Comparison of ENCODE assay signal across 9 mouse cellular contexts in genomic region chr3:67954459-67955065, GRCm38 (mm10).
A peak's percentile ranks its signal among the peaks of the same experiment; 100 is the strongest.
DNase-seq lines count a peak whose midpoint lies in the region; ATAC-seq lines count a peak whose summit lies in the region.
"Had no signal": no experiment of that assay in that cellular context is flagged by ENCODE, and none has a peak within 500 bp of the region (broad histone marks: within the 10 kb centered on the region; RNA-seq: fewer than 3 reads in every experiment).

No protein-coding gene starts in this region.

- no peak for ATAC-seq in CD4-positive, CD25-positive, alpha-beta regulatory T cell, adult 4 months
- ATAC-seq in frontal cortex, adult (ENCODE audit: low TSS enrichment): peak; percentile 93
- ATAC-seq in midbrain, embryonic 11.5 days (ENCODE audit: low FRiP score): peak; percentile 78
- ATAC-seq in intestine, embryonic 16.5 days: no peak
- ATAC-seq in erythroid progenitor cell, adult 5-6 weeks (replicated peaks; ENCODE audit: low FRiP score, poor library complexity, severe bottlenecking): no peak

- no peaks in the 10 kb centered on the region for H3K9me3 ChIP-seq in midbrain, embryonic 11.5 days (ENCODE audit: control insufficient read depth, low read length)
- no peaks in the 10 kb centered on the region for H3K9me3 ChIP-seq in intestine, embryonic 16.5 days (ENCODE audit: control insufficient read depth, low read length)

- no peak overlapping the region for H3K9ac ChIP-seq in midbrain, embryonic 11.5 days (ENCODE audit: low read length)
- no peak overlapping the region for H3K9ac ChIP-seq in intestine, embryonic 16.5 days (ENCODE audit: low read depth, low read length)

- H3K4me1 ChIP-seq in midbrain, embryonic 11.5 days (ENCODE audit: control insufficient read depth, insufficient read depth, low read length): peaks cover 27% of the 10 kb centered on the region
- no peaks in the 10 kb centered on the region for H3K4me1 ChIP-seq in intestine, embryonic 16.5 days (ENCODE audit: control insufficient read depth, insufficient read depth, low read length)

- H3K4me3 ChIP-seq in midbrain, embryonic 11.5 days (ENCODE audit: low read depth, low read length): no peak overlapping the region
- H3K4me3 ChIP-seq in intestine, embryonic 16.5 days (ENCODE audit: low read length): no peak overlapping the region

- DNase-seq in CD4-positive, CD25-positive, alpha-beta regulatory T cell, adult 2 months (ENCODE audit: low read depth, low spot score): peak; percentile 11
- DNase-seq in 3T3-L1 (ENCODE audit: low read depth, low spot score): peak; percentile 58
- DNase-seq in midbrain, embryonic 11.5 days (ENCODE audit: low spot score, missing footprints): peak; percentile 93
- no peak for DNase-seq in cerebellum, adult 18-20 months
- DNase-seq: adrenal gland, postnatal 14 days had no signal

- WGBS in midbrain, embryonic 11.5 days: 34% methylated on average over 5 of the region's 5 CpGs
- 44% methylated on average over 5 of the region's 5 CpGs for WGBS in intestine, embryonic 16.5 days

- H3K27me3 ChIP-seq in midbrain, embryonic 11.5 days (ENCODE audit: control insufficient read depth, insufficient read depth, low read length): peaks cover 15% of the 10 kb centered on the region; the same call in 1 of the 2 replicates
- H3K27me3 ChIP-seq in intestine, embryonic 16.5 days (replicated peaks; ENCODE audit: control insufficient read depth, insufficient read depth, low read length): no peaks in the 10 kb centered on the region

- H3K36me3 ChIP-seq in midbrain, embryonic 11.5 days (ENCODE audit: control insufficient read depth, insufficient read depth, low read length): no peaks in the 10 kb centered on the region
- no peaks in the 10 kb centered on the region for H3K36me3 ChIP-seq in intestine, embryonic 16.5 days (ENCODE audit: control insufficient read depth, insufficient read depth, low read length)

- H3K4me2 ChIP-seq in midbrain, embryonic 11.5 days: no peak overlapping the region
- H3K4me2 ChIP-seq in intestine, embryonic 16.5 days (ENCODE audit: low read depth, low read length): no peak overlapping the region

- peak overlapping the region; percentile 8; the same call in 1 of the 2 replicates for H3K27ac ChIP-seq in midbrain, embryonic 11.5 days (ENCODE audit: low read depth, low read length)
- no peak overlapping the region for H3K27ac ChIP-seq in intestine, embryonic 16.5 days (ENCODE audit: low read length)

Comparison
In these comparisons a context has a peak if more than half of its experiments do, and no peak if none do; other contexts are left out.
1. DNase-seq: peak in CD4-positive, CD25-positive, alpha-beta regulatory T cell, adult 2 months (single experiment), 3T3-L1 (single experiment) and midbrain, embryonic 11.5 days (single experiment); none in cerebellum, adult 18-20 months (0 of 2).
2. ATAC-seq: peak in frontal cortex, adult (single experiment) and midbrain, embryonic 11.5 days (single experiment); none in CD4-positive, CD25-positive, alpha-beta regulatory T cell, adult 4 months (single experiment), intestine, embryonic 16.5 days (single experiment) and erythroid progenitor cell, adult 5-6 weeks (single experiment).